Mouse (Mus musculus): ENCODE data around the gene Tbca. TPM values are rescaled to one million over a fixed set of nuclear protein-coding genes. Genes with fewer than 3 reads are reported as not detected.

Gene Tbca
- polyA plus RNA-seq, 1 experiment from 2014 or later, result 257 TPM

DNA sequence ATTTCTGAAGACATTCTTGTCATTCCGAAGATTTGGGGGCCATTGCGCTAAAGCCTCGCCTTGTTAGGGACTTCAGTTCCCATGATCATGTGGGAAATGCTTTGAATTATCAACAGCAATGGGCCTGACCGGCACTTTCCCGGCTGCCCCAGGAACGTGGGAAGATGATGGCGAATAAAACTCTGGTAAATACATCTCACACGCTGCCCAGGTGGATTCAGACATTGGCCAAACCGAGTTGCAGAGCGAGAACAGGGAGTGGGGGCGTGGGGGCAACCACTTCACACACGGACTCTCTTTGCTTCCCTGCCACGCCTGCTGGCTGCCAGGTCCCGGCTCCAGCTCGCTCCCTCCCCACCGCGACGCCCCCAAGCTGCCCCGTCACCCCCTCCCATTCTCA is 83.7 kb downstream of the Tbca start:
- Histone ChIP-seq H3K9me3 (ENCODE audit: control insufficient read depth, low read length) (no peaks in the 10 kb centered on the region), H3K27ac (ENCODE audit: low read depth, low read length) (no peak overlapping the region), H3K36me3 (ENCODE audit: control insufficient read depth, insufficient read depth, low read length) (no peaks in the 10 kb centered on the region), H3K4me2 (ENCODE audit: low read depth, low read length, severe bottlenecking) (no peak overlapping the region), H3K9ac (ENCODE audit: low read length) (no peak overlapping the region), H3K4me1 (replicated peaks; ENCODE audit: control insufficient read depth, insufficient read depth, low read length) (peaks cover 13% of the 10 kb centered on the region), H3K27me3 (ENCODE audit: control insufficient read depth, insufficient read depth, low read length) (peaks cover 86% of the 10 kb centered on the region), H3K4me3 (ENCODE audit: low read depth, low read length) (no peak overlapping the region)
- WGBS, result under 1% methylated on average over 19 of the region's 19 CpGs
- peak; percentile 55 for DNase-seq (ENCODE audit: low spot score)
- no peak for ATAC-seq (replicated peaks; ENCODE audit: low FRiP score)

- WGBS, result under 1% methylated on average over 54 of the region's 54 CpGs
- ATAC-seq (replicated peaks; ENCODE audit: low FRiP score), result no peak; the same call in 1 of the 2 replicates
- peak overlapping the region; percentile 26; the same call in 1 of the 2 replicates for H3K4me2 ChIP-seq (ENCODE audit: low read depth, low read length, severe bottlenecking)
Observed at GRCm38 (mm10) chr13:94873111-94874038, 84.7 kb downstream of the Tbca start.

GRCm38 (mm10) chr13:94874039-94874425 is 85.3 kb downstream of the Tbca start:
- ATAC-seq (replicated peaks; ENCODE audit: low FRiP score) (no peak), DNase-seq (ENCODE audit: low spot score) (no peak)
- Histone ChIP-seq H3K36me3 (ENCODE audit: control insufficient read depth, insufficient read depth, low read length) (no peaks in the 10 kb centered on the region), H3K9me3 (ENCODE audit: control insufficient read depth, low read length) (no peaks in the 10 kb centered on the region), H3K27me3 (ENCODE audit: control insufficient read depth, insufficient read depth, low read length) (peaks cover 83% of the 10 kb centered on the region), H3K4me2 (ENCODE audit: low read depth, low read length, severe bottlenecking) (no peak overlapping the region), H3K4me1 (replicated peaks; ENCODE audit: control insufficient read depth, insufficient read depth, low read length) (peaks cover 7% of the 10 kb centered on the region), H3K27ac (ENCODE audit: low read depth, low read length) (no peak overlapping the region), H3K4me3 (ENCODE audit: low read depth, low read length) (no peak overlapping the region), H3K9ac (ENCODE audit: low read length) (no peak overlapping the region)
- under 1% methylated on average over 8 of the region's 8 CpGs for WGBS

More at GRCm38 (mm10) chr13:94873111-94874038, 84.7 kb downstream of the Tbca start:
- H3K27ac ChIP-seq (ENCODE audit: low read depth, low read length), result no peak overlapping the region
- no peaks in the 10 kb centered on the region for H3K9me3 ChIP-seq (ENCODE audit: control insufficient read depth, low read length)
- H3K4me1 ChIP-seq (replicated peaks; ENCODE audit: control insufficient read depth, insufficient read depth, low read length), result peaks cover 12% of the 10 kb centered on the region
- no peak overlapping the region for H3K9ac ChIP-seq (ENCODE audit: low read length)
- H3K4me3 ChIP-seq (ENCODE audit: low read depth, low read length), result 0 out of 2 replicates have a peak overlapping the region, but pooled peaks have one; percentile 7
- no peaks in the 10 kb centered on the region for H3K36me3 ChIP-seq (ENCODE audit: control insufficient read depth, insufficient read depth, low read length)
- DNase-seq (ENCODE audit: low spot score), result peak; percentile 63
- H3K27me3 ChIP-seq (ENCODE audit: control insufficient read depth, insufficient read depth, low read length), result peaks cover 86% of the 10 kb centered on the region

GRCm38 (mm10) chr13:94874656-94875395 is 86.1 kb downstream of the Tbca start:
- Histone ChIP-seq H3K27me3 (ENCODE audit: control insufficient read depth, insufficient read depth, low read length) (peaks cover 78% of the 10 kb centered on the region), H3K36me3 (ENCODE audit: control insufficient read depth, insufficient read depth, low read length) (no peaks in the 10 kb centered on the region), H3K9ac (ENCODE audit: low read length) (no peak overlapping the region), H3K4me3 (ENCODE audit: low read depth, low read length) (no peak overlapping the region), H3K4me1 (replicated peaks; ENCODE audit: control insufficient read depth, insufficient read depth, low read length) (peaks cover 6% of the 10 kb centered on the region), H3K27ac (ENCODE audit: low read depth, low read length) (no peak overlapping the region), H3K9me3 (ENCODE audit: control insufficient read depth, low read length) (no peaks in the 10 kb centered on the region), H3K4me2 (ENCODE audit: low read depth, low read length, severe bottlenecking) (no peak overlapping the region)
- ATAC-seq (replicated peaks; ENCODE audit: low FRiP score) (0 out of 2 replicates have a peak, but pooled peaks have one; percentile 8), DNase-seq (ENCODE audit: low spot score) (peak; percentile 55)
- under 1% methylated on average over 23 of the region's 23 CpGs for WGBS

GRCm38 (mm10) chr13:94875396-94875880 is 86.7 kb downstream of the Tbca start, which contains the start of gene Otp:
TSS of gene Otp (plus strand) at chr13:94875602.
- WGBS, result under 1% methylated on average over 30 of the region's 30 CpGs

GRCm38 (mm10) chr13:94876286-94877210 is 87.8 kb downstream of the Tbca start:
- 1% methylated on average over 30 of the region's 30 CpGs for WGBS
- DNase-seq (ENCODE audit: low spot score) (peak; percentile 68), ATAC-seq (replicated peaks; ENCODE audit: low FRiP score) (no peak)
- no peaks in the 10 kb centered on the region for H3K9me3 ChIP-seq (ENCODE audit: control insufficient read depth, low read length)
- no peak overlapping the region for H3K27ac ChIP-seq (ENCODE audit: low read depth, low read length)
- H3K27me3 ChIP-seq (ENCODE audit: control insufficient read depth, insufficient read depth, low read length), result peaks cover 80% of the 10 kb centered on the region
- H3K4me3 ChIP-seq (ENCODE audit: low read depth, low read length), result no peak overlapping the region
- no peak overlapping the region for H3K9ac ChIP-seq (ENCODE audit: low read length)
- H3K4me2 ChIP-seq (ENCODE audit: low read depth, low read length, severe bottlenecking), result no peak overlapping the region
- peaks cover 6% of the 10 kb centered on the region for H3K4me1 ChIP-seq (replicated peaks; ENCODE audit: control insufficient read depth, insufficient read depth, low read length)
- H3K36me3 ChIP-seq (ENCODE audit: control insufficient read depth, insufficient read depth, low read length), result no peaks in the 10 kb centered on the region

More at GRCm38 (mm10) chr13:94875396-94875880, 86.7 kb downstream of the Tbca start, which contains the start of gene Otp:
- no peak within 1 kb of the TSS for H3K27ac ChIP-seq (ENCODE audit: low read depth, low read length)
- no peaks in the 10 kb centered on the region for H3K36me3 ChIP-seq (ENCODE audit: control insufficient read depth, insufficient read depth, low read length)
- H3K9ac ChIP-seq (ENCODE audit: low read length), result no peak within 1 kb of the TSS
- no peak within 1 kb of the TSS for H3K4me2 ChIP-seq (ENCODE audit: low read depth, low read length, severe bottlenecking)
- H3K27me3 ChIP-seq (ENCODE audit: control insufficient read depth, insufficient read depth, low read length), result peaks cover 79% of the 10 kb centered on the region
- no peaks in the 10 kb centered on the region for H3K9me3 ChIP-seq (ENCODE audit: control insufficient read depth, low read length)
- peaks cover 6% of the 10 kb centered on the region for H3K4me1 ChIP-seq (replicated peaks; ENCODE audit: control insufficient read depth, insufficient read depth, low read length)
- no peak within 1 kb of the TSS for H3K4me3 ChIP-seq (ENCODE audit: low read depth, low read length)
- DNase-seq (ENCODE audit: low spot score), result peak; percentile 86
- peak; percentile 85 for ATAC-seq (replicated peaks; ENCODE audit: low FRiP score)

DNA sequence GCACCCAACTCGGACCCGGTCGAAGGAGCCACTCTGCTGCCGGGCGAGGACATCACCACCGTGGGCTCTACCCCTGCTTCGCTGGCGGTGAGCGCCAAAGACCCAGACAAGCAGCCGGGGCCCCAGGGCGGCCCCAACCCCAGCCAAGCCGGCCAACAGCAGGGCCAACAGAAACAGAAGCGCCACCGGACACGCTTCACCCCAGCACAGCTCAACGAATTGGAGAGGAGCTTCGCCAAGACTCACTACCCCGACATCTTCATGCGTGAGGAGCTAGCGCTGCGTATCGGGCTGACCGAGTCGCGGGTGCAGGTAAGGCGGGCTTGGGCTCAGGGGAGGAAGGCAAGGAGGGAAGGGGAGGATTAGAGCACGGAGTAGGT is 88.5 kb downstream of the Tbca start:
- no peak overlapping the region for H3K4me2 ChIP-seq (ENCODE audit: low read depth, low read length, severe bottlenecking)
- H3K9ac ChIP-seq (ENCODE audit: low read length), result no peak overlapping the region
- H3K27me3 ChIP-seq (ENCODE audit: control insufficient read depth, insufficient read depth, low read length), result peaks cover 81% of the 10 kb centered on the region
- no peak overlapping the region for H3K27ac ChIP-seq (ENCODE audit: low read depth, low read length)
- no peaks in the 10 kb centered on the region for H3K9me3 ChIP-seq (ENCODE audit: control insufficient read depth, low read length)
- no peak; the same call in 1 of the 2 replicates for ATAC-seq (replicated peaks; ENCODE audit: low FRiP score)
- peaks cover 6% of the 10 kb centered on the region for H3K4me1 ChIP-seq (replicated peaks; ENCODE audit: control insufficient read depth, insufficient read depth, low read length)
- under 1% methylated on average over 27 of the region's 27 CpGs for WGBS
- H3K4me3 ChIP-seq (ENCODE audit: low read depth, low read length), result no peak overlapping the region
- DNase-seq (ENCODE audit: low spot score), result peak; percentile 65
- no peaks in the 10 kb centered on the region for H3K36me3 ChIP-seq (ENCODE audit: control insufficient read depth, insufficient read depth, low read length)
